Mouse (Mus musculus): Measurements from ENCODE around the gene Spred2. TPM values are rescaled to one million over a fixed set of nuclear protein-coding genes. Genes with fewer than 3 reads are reported as not detected.

Spred2 gene
- polyA plus RNA-seq, 1 experiment: 24.0 TPM

- 79% methylated on average over 14 of the region's 14 CpGs for WGBS
- TF ChIP-seq POLR2A (IDR thresholded peaks at IDR 0.05; ENCODE audit: borderline replicate concordance, extremely low read depth, low read depth, low read length) (no peak), CTCF (IDR thresholded peaks at IDR 0.05; ENCODE audit: insufficient read depth, low read length) (no peak)
- no peak for DNase-seq
- Histone ChIP-seq H3K4me3 (replicated peaks; ENCODE audit: extremely low read depth, low read depth, low read length) (no peak overlapping the region), H3K4me1 (ENCODE audit: control insufficient read depth, insufficient read depth, low read length) (no peaks in the 10 kb centered on the region; the same call in 1 of the 2 replicates)
Measured at GRCm38 (mm10) chr11:19932983-19933511, 8.9 kb downstream of the Spred2 start.

GRCm38 (mm10) chr11:19935524-19936354, 11.6 kb downstream of the Spred2 start:
- no peak for DNase-seq
- Histone ChIP-seq H3K4me1 (ENCODE audit: control insufficient read depth, insufficient read depth, low read length) (peaks cover 6% of the 10 kb centered on the region; the same call in 1 of the 2 replicates), H3K4me3 (replicated peaks; ENCODE audit: extremely low read depth, low read depth, low read length) (no peak overlapping the region)
- 34% methylated on average over 7 of the region's 7 CpGs for WGBS
- TF ChIP-seq CTCF (IDR thresholded peaks at IDR 0.05; ENCODE audit: insufficient read depth, low read length) (no peak), POLR2A (IDR thresholded peaks at IDR 0.05; ENCODE audit: borderline replicate concordance, extremely low read depth, low read depth, low read length) (no peak)

GRCm38 (mm10) chr11:19938456-19939004, 14.4 kb downstream of the Spred2 start:
- TF ChIP-seq POLR2A (IDR thresholded peaks at IDR 0.05; ENCODE audit: borderline replicate concordance, extremely low read depth, low read depth, low read length): no peak
- no peak for TF ChIP-seq CTCF (IDR thresholded peaks at IDR 0.05; ENCODE audit: insufficient read depth, low read length)
- Histone ChIP-seq H3K4me1 (ENCODE audit: control insufficient read depth, insufficient read depth, low read length) (peaks cover 6% of the 10 kb centered on the region; the same call in 1 of the 2 replicates), H3K4me3 (replicated peaks; ENCODE audit: extremely low read depth, low read depth, low read length) (no peak overlapping the region)
- no peak for DNase-seq
- 90% methylated on average over 10 of the region's 10 CpGs for WGBS

GRCm38 (mm10) chr11:19939305-19939730, 15.1 kb downstream of the Spred2 start:
- no peak for TF ChIP-seq POLR2A (IDR thresholded peaks at IDR 0.05; ENCODE audit: borderline replicate concordance, extremely low read depth, low read depth, low read length)
- no peak for TF ChIP-seq CTCF (IDR thresholded peaks at IDR 0.05; ENCODE audit: insufficient read depth, low read length)

GRCm38 (mm10) chr11:19939831-19940230, 15.7 kb downstream of the Spred2 start:
- H3K4me1 ChIP-seq (ENCODE audit: control insufficient read depth, insufficient read depth, low read length): peaks cover 6% of the 10 kb centered on the region; the same call in 1 of the 2 replicates
- no peak for TF ChIP-seq POLR2A (IDR thresholded peaks at IDR 0.05; ENCODE audit: borderline replicate concordance, extremely low read depth, low read depth, low read length)
- TF ChIP-seq CTCF (IDR thresholded peaks at IDR 0.05; ENCODE audit: insufficient read depth, low read length): no peak
- H3K4me3 ChIP-seq (replicated peaks; ENCODE audit: extremely low read depth, low read depth, low read length): no peak overlapping the region
- WGBS: 85% methylated on average over 8 of the region's 8 CpGs
- no peak for DNase-seq

More at GRCm38 (mm10) chr11:19939305-19939730, 15.1 kb downstream of the Spred2 start:
- H3K4me1 ChIP-seq (ENCODE audit: control insufficient read depth, insufficient read depth, low read length): peaks cover 6% of the 10 kb centered on the region; the same call in 1 of the 2 replicates
- 24% methylated on average over 5 of the region's 5 CpGs for WGBS
- no peak overlapping the region for H3K4me3 ChIP-seq (replicated peaks; ENCODE audit: extremely low read depth, low read depth, low read length)
- no peak for DNase-seq

GRCm38 (mm10) chr11:19941156-19941777, 17.1 kb downstream of the Spred2 start:
- no peak overlapping the region for H3K4me3 ChIP-seq (replicated peaks; ENCODE audit: extremely low read depth, low read depth, low read length)
- WGBS: 78% methylated on average over 12 of the region's 12 CpGs
- DNase-seq: no peak
- TF ChIP-seq CTCF (IDR thresholded peaks at IDR 0.05; ENCODE audit: insufficient read depth, low read length): no peak
- TF ChIP-seq POLR2A (IDR thresholded peaks at IDR 0.05; ENCODE audit: borderline replicate concordance, extremely low read depth, low read depth, low read length): no peak
- H3K4me1 ChIP-seq (ENCODE audit: control insufficient read depth, insufficient read depth, low read length): peaks cover 6% of the 10 kb centered on the region; the same call in 1 of the 2 replicates

- TF ChIP-seq POLR2A (IDR thresholded peaks at IDR 0.05; ENCODE audit: borderline replicate concordance, extremely low read depth, low read depth, low read length) (no peak), CTCF (IDR thresholded peaks at IDR 0.05; ENCODE audit: insufficient read depth, low read length) (no peak)
- no peak for DNase-seq
- WGBS: 67% methylated on average over 4 of the region's 4 CpGs
Measured at GRCm38 (mm10) chr11:19941978-19942377, 17.8 kb downstream of the Spred2 start.

GRCm38 (mm10) chr11:19943753-19944152, 19.6 kb downstream of the Spred2 start:
- no peak for TF ChIP-seq POLR2A (IDR thresholded peaks at IDR 0.05; ENCODE audit: borderline replicate concordance, extremely low read depth, low read depth, low read length)
- no peak for TF ChIP-seq CTCF (IDR thresholded peaks at IDR 0.05; ENCODE audit: insufficient read depth, low read length)
- no peak for DNase-seq
- 76% methylated on average over 2 of the region's 2 CpGs for WGBS
- no peak overlapping the region for H3K4me3 ChIP-seq (replicated peaks; ENCODE audit: extremely low read depth, low read depth, low read length)
- peaks cover 11% of the 10 kb centered on the region for H3K4me1 ChIP-seq (ENCODE audit: control insufficient read depth, insufficient read depth, low read length)

More at GRCm38 (mm10) chr11:19941978-19942377, 17.8 kb downstream of the Spred2 start:
- Histone ChIP-seq H3K4me3 (replicated peaks; ENCODE audit: extremely low read depth, low read depth, low read length) (no peak overlapping the region), H3K4me1 (ENCODE audit: control insufficient read depth, insufficient read depth, low read length) (peaks cover 6% of the 10 kb centered on the region; the same call in 1 of the 2 replicates)

GRCm38 (mm10) chr11:19944701-19945100, 20.5 kb downstream of the Spred2 start:
- 93% methylated on average over 6 of the region's 6 CpGs for WGBS
- peaks cover 8% of the 10 kb centered on the region for H3K4me1 ChIP-seq (ENCODE audit: control insufficient read depth, insufficient read depth, low read length)
- no peak for DNase-seq
- H3K4me3 ChIP-seq (replicated peaks; ENCODE audit: extremely low read depth, low read depth, low read length): no peak overlapping the region
- TF ChIP-seq POLR2A (IDR thresholded peaks at IDR 0.05; ENCODE audit: borderline replicate concordance, extremely low read depth, low read depth, low read length): no peak
- TF ChIP-seq CTCF (IDR thresholded peaks at IDR 0.05; ENCODE audit: insufficient read depth, low read length): no peak
